Mouse (Mus musculus) CH12.LX (cell line): ENCODE data around the gene Gm10837.

Source experiments
- CTCF ChIP-seq, 2 experiments: IDR thresholded peaks in 1 of 2; conservative IDR thresholded peaks in 1 of 2; 2 replicates each; pipeline ENCODE4 v1.5.1; 2011 to 2012; ENCODE audit warnings: low read depth in 2 of 2, low read length in 2 of 2, improper control_type of control experiment in 1 of 2, inconsistent platforms in 1 of 2, mild to moderate bottlenecking in 1 of 2, moderate library complexity in 1 of 2
- MAZ ChIP-seq: IDR thresholded peaks from 2 replicates; pipeline ENCODE4 v1.6.1; 2012; ENCODE audit warnings: low read depth, mild to moderate bottlenecking, inconsistent platforms, low read length, improper control_type of control experiment, moderate library complexity
- POLR2A ChIP-seq: IDR thresholded peaks from 2 replicates; pipeline ENCODE4 v1.6.1; 2011; ENCODE audit warnings: low read depth, mild to moderate bottlenecking, improper control_type of control experiment, low read length
- ZNF384 ChIP-seq: IDR thresholded peaks from 2 replicates; pipeline ENCODE4 v1.6.1; 2012; ENCODE audit warnings: low read depth, low read length, improper control_type of control experiment, inconsistent platforms

DNA sequence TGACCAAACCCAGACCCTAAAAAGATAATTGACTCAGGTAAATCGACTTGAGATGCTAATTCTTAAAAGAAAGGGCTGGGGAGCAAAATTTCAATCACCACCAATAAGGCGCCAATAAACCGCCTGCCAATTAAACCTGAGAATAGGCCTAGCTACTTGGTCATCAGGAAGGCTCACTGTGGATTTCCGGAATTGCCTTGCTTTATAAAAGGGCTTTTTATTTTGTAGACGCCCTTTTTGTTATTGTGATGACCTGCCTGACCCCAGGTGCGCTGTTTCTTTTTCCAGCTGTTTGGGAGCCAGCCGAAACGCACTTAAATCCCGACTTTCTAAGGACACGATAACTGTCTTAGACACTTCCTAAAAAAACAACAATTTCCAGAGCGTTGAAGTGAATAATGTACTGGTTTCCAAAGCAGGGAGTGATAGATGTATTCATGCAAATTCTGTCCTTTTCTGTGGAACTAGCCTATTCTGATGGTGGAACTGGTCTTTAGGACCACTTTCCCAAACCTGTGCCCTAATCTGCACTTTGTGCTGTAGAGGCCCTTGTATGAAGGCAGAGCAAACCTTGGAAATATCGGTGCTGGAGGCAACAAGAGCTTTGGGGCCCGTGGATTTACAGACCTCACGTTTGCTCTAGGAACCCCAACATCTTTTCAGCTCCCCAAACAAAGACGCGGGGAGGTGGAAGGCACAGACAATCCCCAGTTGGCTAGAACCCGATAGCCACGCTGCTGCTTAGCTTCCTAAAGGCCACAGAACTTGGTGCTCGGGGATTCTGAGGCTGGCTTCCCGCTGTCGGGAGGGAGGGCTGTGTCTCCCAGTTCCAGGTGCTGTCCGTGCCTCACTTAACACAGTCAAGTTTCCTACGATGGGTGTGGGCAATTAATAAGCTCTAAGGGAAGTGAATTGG, 22.2 kb upstream of the Gm10837 start:
- TF ChIP-seq CTCF (conservative IDR thresholded peaks at IDR 0.05 in 1 of 2, IDR thresholded peaks at IDR 0.05 in 1 of 2; ENCODE audit: low read depth in 2 of 2, low read length in 2 of 2): no peak
- no peak for TF ChIP-seq POLR2A
- TF ChIP-seq ZNF384: no peak
- no peak for TF ChIP-seq MAZ
